Mouse (Mus musculus) CH12.LX (cell line): ENCODE measurements around the gene Rtn3. TPM values are rescaled to one million over a fixed set of nuclear protein-coding genes. Genes with fewer than 3 reads are reported as not detected.

Source experiments
- DNase-seq: peaks from one replicate; pipeline ENCODE4 v3.0.0-alpha.2; 2013; ENCODE audit errors: extremely low read depth
- H3K27ac ChIP-seq: 2 replicates; pipeline ENCODE4 v1.5.1; 2012; ENCODE audit warnings: low read depth, mild to moderate bottlenecking, control low read depth, moderate library complexity; ENCODE audit not compliant: insufficient read depth
- H3K27me3 ChIP-seq: replicated peaks from 2 replicates; pipeline ENCODE3; 2012; ENCODE audit warnings: inconsistent platforms
- H3K36me3 ChIP-seq, 2 experiments: replicated peaks in 1 of 2; 2 replicates each; pipeline versions ENCODE3 to v1.6.1; 2012; ENCODE audit warnings: inconsistent platforms in 1 of 2, low read length in 1 of 2, mild to moderate bottlenecking in 1 of 2, mixed read lengths in 1 of 2, moderate library complexity in 1 of 2; ENCODE audit not compliant: control insufficient read depth in 1 of 2, insufficient read depth in 1 of 2
- H3K4me1 ChIP-seq, 2 experiments: 2 replicates each; pipeline ENCODE4 v1.6.1; 2012; ENCODE audit warnings: inconsistent platforms in 1 of 2, moderate library complexity in 1 of 2; ENCODE audit not compliant: insufficient read depth in 2 of 2, control insufficient read depth in 1 of 2
- H3K4me2 ChIP-seq: 2 replicates; pipeline ENCODE4 v1.6.1; 2012; ENCODE audit warnings: low read depth, mild to moderate bottlenecking, control low read depth; ENCODE audit not compliant: poor library complexity, insufficient read depth, severe bottlenecking
- H3K4me3 ChIP-seq, 3 experiments: fragments of 150-350 bp in 1 of 3; sonication (generic) in 1 of 3; replicated peaks in 1 of 3; 2 replicates each; pipeline versions ENCODE3 to v1.5.1; 2011 to 2012; ENCODE audit warnings: low read depth in 2 of 3, low read length in 2 of 3, mild to moderate bottlenecking in 2 of 3, moderate library complexity in 2 of 3, control low read depth in 1 of 3, improper control_type of control experiment in 1 of 3, inconsistent platforms in 1 of 3, mixed read lengths in 1 of 3; ENCODE audit not compliant: poor library complexity in 1 of 3
- H3K79me2 ChIP-seq: replicated peaks from 2 replicates; pipeline ENCODE4 v1.6.1; 2012; ENCODE audit warnings: mild to moderate bottlenecking, moderate library complexity; ENCODE audit not compliant: control insufficient read depth, poor library complexity, insufficient read depth, severe bottlenecking; ENCODE audit errors: extremely low read depth
- H3K9ac ChIP-seq: 2 replicates; pipeline ENCODE4 v1.6.1; 2012; ENCODE audit warnings: low read depth, mild to moderate bottlenecking, control low read depth, moderate library complexity; ENCODE audit not compliant: insufficient read depth
- H3K9me3 ChIP-seq: replicated peaks from 2 replicates; pipeline ENCODE3; 2012; ENCODE audit warnings: low read length, inconsistent platforms, mixed read lengths
- BHLHE40 ChIP-seq: IDR thresholded peaks from 2 replicates; pipeline ENCODE4 v1.6.1; 2011; ENCODE audit warnings: mild to moderate bottlenecking, low read depth, low read length, improper control_type of control experiment
- CHD1 ChIP-seq: IDR thresholded peaks from 2 replicates; pipeline ENCODE4 v1.6.1; 2012; ENCODE audit warnings: low read depth, low read length, improper control_type of control experiment, inconsistent platforms
- CTCF ChIP-seq, 2 experiments: IDR thresholded peaks in 1 of 2; conservative IDR thresholded peaks in 1 of 2; 2 replicates each; pipeline ENCODE4 v1.5.1; 2011 to 2012; ENCODE audit warnings: low read depth in 2 of 2, low read length in 2 of 2, improper control_type of control experiment in 1 of 2, inconsistent platforms in 1 of 2, mild to moderate bottlenecking in 1 of 2, moderate library complexity in 1 of 2
- ETS1 ChIP-seq: conservative IDR thresholded peaks from 2 replicates; pipeline ENCODE4 v1.6.1; 2012; ENCODE audit warnings: low read depth, mild to moderate bottlenecking, inconsistent platforms, low read length, improper control_type of control experiment, moderate library complexity
- GABPA ChIP-seq: IDR thresholded peaks from 2 replicates; pipeline ENCODE4 v1.6.1; 2012; ENCODE audit warnings: low read depth, low read length, improper control_type of control experiment, inconsistent platforms; ENCODE audit not compliant: insufficient replicate concordance
- HCFC1 ChIP-seq: IDR thresholded peaks from 2 replicates; pipeline ENCODE4 v1.6.1; 2012; ENCODE audit warnings: low read depth, mild to moderate bottlenecking, inconsistent platforms, low read length, improper control_type of control experiment
- MAZ ChIP-seq: IDR thresholded peaks from 2 replicates; pipeline ENCODE4 v1.6.1; 2012; ENCODE audit warnings: low read depth, mild to moderate bottlenecking, inconsistent platforms, low read length, improper control_type of control experiment, moderate library complexity
- MEF2A ChIP-seq: IDR thresholded peaks from 2 replicates; pipeline ENCODE4 v1.6.1; 2014; ENCODE audit warnings: low read depth, mild to moderate bottlenecking, inconsistent platforms, low read length, improper control_type of control experiment, borderline replicate concordance
- MXI1 ChIP-seq: IDR thresholded peaks from 2 replicates; pipeline ENCODE4 v1.6.1; 2011; ENCODE audit warnings: mild to moderate bottlenecking, low read depth, low read length, improper control_type of control experiment
- MYC ChIP-seq: IDR thresholded peaks from 2 replicates; pipeline ENCODE4 v1.6.1; 2011; ENCODE audit warnings: low read depth, mild to moderate bottlenecking, improper control_type of control experiment, low read length
- NELFE ChIP-seq: IDR thresholded peaks from 2 replicates; pipeline ENCODE4 v1.6.1; 2011; ENCODE audit warnings: low read depth, low read length, improper control_type of control experiment
- PAX5 ChIP-seq: IDR thresholded peaks from 2 replicates; pipeline ENCODE4 v1.6.1; 2012; ENCODE audit warnings: low read length, inconsistent platforms, mixed read lengths
- RAD21 ChIP-seq: IDR thresholded peaks from 2 replicates; pipeline ENCODE4 v1.6.1; 2011; ENCODE audit warnings: low read depth, mild to moderate bottlenecking, low read length, improper control_type of control experiment, moderate library complexity
- SIN3A ChIP-seq: IDR thresholded peaks from 2 replicates; pipeline ENCODE4 v1.6.1; 2012; ENCODE audit warnings: low read length, improper control_type of control experiment, inconsistent platforms
- SMC3 ChIP-seq: IDR thresholded peaks from 2 replicates; pipeline ENCODE4 v1.6.1; 2011; ENCODE audit warnings: low read depth, low read length, improper control_type of control experiment
- TBP ChIP-seq: conservative IDR thresholded peaks from 2 replicates; pipeline ENCODE4 v1.6.1; 2011; ENCODE audit warnings: low read depth, low read length, improper control_type of control experiment
- ZKSCAN1 ChIP-seq: IDR thresholded peaks from 2 replicates; pipeline ENCODE4 v1.6.1; 2012; ENCODE audit warnings: low read depth, inconsistent platforms, low read length, improper control_type of control experiment, borderline replicate concordance
- ZMIZ1 ChIP-seq: IDR thresholded peaks from 2 replicates; pipeline ENCODE4 v1.6.1; 2012; ENCODE audit warnings: low read depth, mild to moderate bottlenecking, inconsistent platforms, low read length, improper control_type of control experiment
- dilution Hi-C: fragments of 300-500 bp; cut with MboI; formaldehyde crosslinking; loops from 2 replicates; pipeline ENCODE4 v1.14.3; 2020; ENCODE audit warnings: low sequenced_read_pairs; ENCODE audit not compliant: extremely low pct_unique_long_range_greater_than_20kb, extremely low pct_ligation_motif_present
- in situ Hi-C: fragments of 300-500 bp; cut with MboI; formaldehyde crosslinking; loops from 3 replicates; pipeline ENCODE4 v1.14.3; 2019; ENCODE audit warnings: low sequenced_read_pairs, low pct_ligation_motif_present, low pct_unique_long_range_greater_than_20kb, mixed read lengths
- polyA plus RNA-seq: library from polyadenylated mRNA; unstranded; fragments of >175 nt; gene quantifications from 2 replicates; pipeline ENCODE4 v1.2.1, GENCODE M21; 2012; ENCODE audit warnings: low read depth; ENCODE audit not compliant: insufficient read length
- total RNA-seq, 2 experiments: library from RNA; depleted of rRNA; stranded (reverse); fragments of 300-350 nt in 1 of 2; fragments of >200 nt in 1 of 2; gene quantifications; 2 replicates each; pipeline ENCODE4 v1.2.3; 2012 to 2014

Gene Rtn3
- total and polyA plus RNA-seq, 3 experiments = 32.7 to 102 (median 39.1) TPM

GRCm38 (mm10) chr19:7506321-7506720 lies 23.2 kb upstream of the Rtn3 start:
- TF ChIP-seq PAX5 (no peak), BHLHE40 (no peak), ETS1 (no peak), MEF2A (no peak), CTCF (conservative IDR thresholded peaks at IDR 0.05 in 1 of 2, IDR thresholded peaks at IDR 0.05 in 1 of 2; ENCODE audit: low read depth in 2 of 2, low read length in 2 of 2) (no peak), GABPA (no peak), ZKSCAN1 (no peak), ZMIZ1 (no peak), TBP (no peak), CHD1 (no peak)
- in situ Hi-C loops = no loop called here
- H3K27me3 ChIP-seq = no peaks in the 10 kb centered on the region
- no peaks in the 10 kb centered on the region for H3K9me3 ChIP-seq
- H3K4me3 ChIP-seq = no peak overlapping the region
- no peaks in the 10 kb centered on the region for H3K4me1 ChIP-seq
- H3K27ac ChIP-seq = no peak overlapping the region
- DNase-seq = no peak
- dilution Hi-C loops = no loop called here
- no peaks in the 10 kb centered on the region; the same call in 1 of the 2 replicates for H3K79me2 ChIP-seq
- peaks cover 5 to 17% of the 10 kb centered on the region in 2 experiments for H3K36me3 ChIP-seq
- H3K4me2 ChIP-seq = no peak overlapping the region
- H3K9ac ChIP-seq = no peak overlapping the region

GRCm38 (mm10) chr19:7502432-7502831 lies 19.4 kb upstream of the Rtn3 start:
- Histone ChIP-seq H3K4me1 (peaks cover 0 to 1% of the 10 kb centered on the region in 2 experiments; a peak in 1 of 4 replicates), H3K4me2 (no peak overlapping the region), H3K36me3 (peaks cover 0 to 1% of the 10 kb centered on the region in 2 experiments)
- DNase-seq = no peak
- no peak for TF ChIP-seq MAZ
- TF ChIP-seq ZKSCAN1 = no peak
- no peak for TF ChIP-seq MYC
- no peak for TF ChIP-seq SMC3
- no peak for TF ChIP-seq RAD21
- TF ChIP-seq MXI1 = no peak
- TF ChIP-seq TBP = no peak
- no peak for TF ChIP-seq SIN3A
- TF ChIP-seq CHD1 = no peak
- no peak for TF ChIP-seq HCFC1
- TF ChIP-seq NELFE = no peak
- TF ChIP-seq GABPA = no peak
- TF ChIP-seq, all 38 proteins: peak for 0
- Histone ChIP-seq H3K79me2 (peaks cover 5% of the 10 kb centered on the region), H3K4me3 (no peak overlapping the region), H3K27me3 (no peaks in the 10 kb centered on the region), H3K9me3 (no peaks in the 10 kb centered on the region), H3K27ac (no peak overlapping the region), H3K9ac (no peak overlapping the region)
- in situ Hi-C loops (no loop called here), dilution Hi-C loops (no loop called here)
